Mouse (Mus musculus): ENCODE measurements around the gene Atp6v1a. TPM values are rescaled to one million over a fixed set of nuclear protein-coding genes. Genes with fewer than 3 reads are reported as not detected.
A peak's percentile ranks its signal among the peaks of the same experiment; 100 is the strongest.

Gene Atp6v1a
- 3.0 and 5.9 TPM in 2 replicates for polyA plus RNA-seq (2012; rRNA removed)

DNA sequence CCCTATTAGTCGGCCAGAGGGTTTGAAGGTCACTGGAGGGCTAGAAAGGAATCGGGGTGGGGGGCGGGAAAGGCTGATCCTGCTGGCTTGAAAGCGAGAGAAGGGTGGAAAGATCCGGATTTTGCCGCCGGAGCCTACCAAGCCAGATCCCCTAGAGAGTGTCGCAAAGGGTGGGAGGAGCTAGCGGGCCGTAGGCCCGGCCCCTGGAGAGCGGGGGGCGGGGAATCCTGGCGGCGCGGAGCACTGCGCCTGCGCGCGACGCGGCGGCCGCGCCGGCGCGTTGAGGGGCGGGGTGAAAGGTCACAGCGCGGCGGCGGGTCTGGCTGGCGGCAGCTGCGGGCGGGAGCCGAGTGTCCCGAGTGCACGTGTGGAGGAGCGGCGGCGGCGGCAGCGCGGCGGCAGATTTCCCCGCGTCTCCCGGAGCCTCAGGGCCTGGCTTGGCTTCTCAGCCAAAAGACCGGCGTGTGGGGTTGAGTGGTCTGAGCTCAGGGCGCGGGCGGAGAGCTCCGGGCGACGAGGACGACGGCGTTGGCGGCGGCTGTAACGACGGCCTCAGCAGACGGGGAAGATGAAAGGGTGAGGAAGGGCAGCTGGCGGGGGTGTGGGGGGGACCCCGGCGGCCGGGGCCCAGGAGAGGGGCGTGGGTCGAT, at the start of gene Atp6v1a, which contains the start of gene Naa50:
TSS of gene Atp6v1a (minus strand) at position 170 of the 650 bp plus-strand sequence.
TSS of gene Naa50 (plus strand) at position 295 of the 650 bp plus-strand sequence.
- no peaks in the 10 kb centered on the region for H3K27me3 ChIP-seq (ENCODE audit: control insufficient read depth, insufficient read depth, low read length)
- H3K4me1 ChIP-seq (ENCODE audit: control insufficient read depth, insufficient read depth, insufficient read length, low read length), result no peaks in the 10 kb centered on the region
- no peaks in the 10 kb centered on the region for H3K36me3 ChIP-seq (ENCODE audit: control insufficient read depth, insufficient read depth, low read length)
- under 1% methylated on average over 69 of the region's 71 CpGs for WGBS
- H3K4me3 ChIP-seq (ENCODE audit: low read depth, low read length), result peak within 1 kb of the TSS; percentile 96
- H3K27ac ChIP-seq (ENCODE audit: insufficient read depth, low read depth, low read length), result peak within 1 kb of the TSS; percentile 100
- TF ChIP-seq POLR2A (IDR thresholded peaks at IDR 0.05; ENCODE audit: low read depth, low read length) (peak; percentile 73; the same call in 1 of the 2 replicates), CTCF (IDR thresholded peaks at IDR 0.05; ENCODE audit: extremely low read depth, insufficient read length, insufficient replicate concordance, low read depth, low read length) (no peak)

DNA sequence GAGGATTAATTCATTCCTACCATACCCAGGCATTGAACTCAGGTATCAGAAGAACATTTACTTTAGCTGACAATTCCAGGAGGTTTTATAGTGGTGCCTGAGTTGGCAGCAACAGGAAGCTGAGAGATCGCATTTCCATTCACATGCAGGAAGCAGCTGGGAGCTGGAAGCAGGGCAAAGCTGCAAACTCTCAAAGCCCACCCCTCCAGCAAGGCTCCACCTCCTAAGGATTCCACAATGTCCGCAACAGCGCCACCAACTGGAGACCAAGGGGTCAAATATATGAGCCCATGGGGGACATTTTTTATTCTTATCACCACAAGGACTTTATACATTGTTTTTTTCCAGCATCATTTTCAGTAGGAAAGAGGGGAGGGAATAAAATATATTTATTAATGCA, 49.3 kb upstream of the Atp6v1a start:
- no peak overlapping the region for H3K4me3 ChIP-seq (ENCODE audit: low read depth, low read length)
- H3K27ac ChIP-seq (ENCODE audit: insufficient read depth, low read depth, low read length), result no peak overlapping the region
- TF ChIP-seq POLR2A (IDR thresholded peaks at IDR 0.05; ENCODE audit: low read depth, low read length), result no peak
- TF ChIP-seq CTCF (IDR thresholded peaks at IDR 0.05; ENCODE audit: extremely low read depth, insufficient read length, insufficient replicate concordance, low read depth, low read length), result peak; percentile 15; the same call in 1 of the 2 replicates
- H3K36me3 ChIP-seq (ENCODE audit: control insufficient read depth, insufficient read depth, low read length), result peaks cover 4% of the 10 kb centered on the region; the same call in 1 of the 2 replicates
- WGBS, result 89% methylated on average over 3 of the region's 3 CpGs
- no peaks in the 10 kb centered on the region for H3K4me1 ChIP-seq (ENCODE audit: control insufficient read depth, insufficient read depth, insufficient read length, low read length)
- no peaks in the 10 kb centered on the region for H3K27me3 ChIP-seq (ENCODE audit: control insufficient read depth, insufficient read depth, low read length)

DNA sequence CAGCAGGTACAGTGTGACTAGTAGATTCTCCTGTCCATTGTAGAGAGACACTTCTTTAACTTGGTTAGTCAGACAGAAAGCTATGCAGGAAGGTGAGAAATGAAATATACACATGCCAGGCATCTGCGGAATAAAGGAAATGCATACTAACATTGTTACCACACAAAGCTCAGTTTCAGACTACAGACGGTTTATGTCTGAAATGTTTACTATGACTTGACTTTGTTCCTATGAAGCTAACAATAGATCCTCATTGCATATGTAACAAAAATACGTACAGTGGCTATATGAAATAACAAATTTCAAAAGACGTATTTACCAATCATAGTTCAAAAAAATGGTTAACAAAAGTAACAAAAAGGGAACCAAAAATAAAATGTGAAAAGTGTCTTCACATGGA, 47.7 kb upstream of the Atp6v1a start:
- WGBS, result 91% methylated on average over 4 of the region's 4 CpGs
- TF ChIP-seq POLR2A (IDR thresholded peaks at IDR 0.05; ENCODE audit: low read depth, low read length), result no peak
- Histone ChIP-seq H3K4me3 (ENCODE audit: low read depth, low read length) (no peak overlapping the region), H3K4me1 (ENCODE audit: control insufficient read depth, insufficient read depth, insufficient read length, low read length) (peaks cover 3% of the 10 kb centered on the region; the same call in 1 of the 2 replicates), H3K36me3 (ENCODE audit: control insufficient read depth, insufficient read depth, low read length) (peaks cover 4% of the 10 kb centered on the region; the same call in 1 of the 2 replicates), H3K27me3 (ENCODE audit: control insufficient read depth, insufficient read depth, low read length) (no peaks in the 10 kb centered on the region), H3K27ac (ENCODE audit: insufficient read depth, low read depth, low read length) (no peak overlapping the region)

DNA sequence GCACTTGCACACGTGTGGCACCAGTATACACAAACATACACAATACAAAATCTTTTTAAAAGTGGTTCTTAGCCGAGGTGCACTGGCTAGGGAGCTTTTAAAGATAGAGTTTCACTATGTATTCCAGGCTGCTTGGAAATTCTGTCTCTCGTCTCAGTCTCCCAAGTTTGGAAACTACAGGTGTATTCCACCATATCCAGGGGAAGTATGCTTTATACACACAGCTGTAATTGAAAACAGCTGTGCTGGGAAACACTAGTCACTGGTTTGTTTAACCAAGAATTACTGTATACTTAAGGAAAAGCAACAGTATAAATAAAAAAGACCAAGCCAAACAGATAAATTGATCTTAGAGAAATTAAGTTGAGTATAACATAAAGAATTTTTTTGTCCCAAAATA, 45.3 kb upstream of the Atp6v1a start:
- 81% methylated on average over 3 of the region's 3 CpGs for WGBS
- H3K4me1 ChIP-seq (ENCODE audit: control insufficient read depth, insufficient read depth, insufficient read length, low read length), result peaks cover 3% of the 10 kb centered on the region; the same call in 1 of the 2 replicates
- TF ChIP-seq CTCF (IDR thresholded peaks at IDR 0.05; ENCODE audit: extremely low read depth, insufficient read length, insufficient replicate concordance, low read depth, low read length), result no peak
- no peak for TF ChIP-seq POLR2A (IDR thresholded peaks at IDR 0.05; ENCODE audit: low read depth, low read length)
- H3K4me3 ChIP-seq (ENCODE audit: low read depth, low read length), result no peak overlapping the region
- H3K27me3 ChIP-seq (ENCODE audit: control insufficient read depth, insufficient read depth, low read length), result no peaks in the 10 kb centered on the region
- H3K36me3 ChIP-seq (ENCODE audit: control insufficient read depth, insufficient read depth, low read length), result peaks cover 6% of the 10 kb centered on the region
- H3K27ac ChIP-seq (ENCODE audit: insufficient read depth, low read depth, low read length), result no peak overlapping the region

DNA sequence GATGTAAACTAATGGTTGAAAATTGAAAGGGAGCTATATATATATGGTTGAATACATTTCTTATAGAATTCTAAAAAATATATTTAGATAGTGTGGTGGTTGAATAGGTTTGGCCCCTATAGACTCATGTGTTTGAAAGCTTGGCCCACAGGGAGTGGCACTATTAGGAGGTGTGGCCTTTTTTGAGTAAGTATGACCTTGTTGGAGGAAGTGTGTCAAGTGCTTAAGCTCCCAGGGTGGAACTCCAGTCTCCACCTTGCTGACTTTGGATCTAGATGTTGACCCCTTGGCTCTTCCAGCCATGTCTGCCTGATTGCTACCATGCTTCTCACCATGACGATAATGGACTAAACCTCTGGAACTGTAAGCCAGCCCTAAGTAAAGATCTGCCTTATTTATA, 43.1 kb upstream of the Atp6v1a start:
- 64% methylated on average over 1 of the region's 1 CpGs for WGBS
- peaks cover 8% of the 10 kb centered on the region for H3K36me3 ChIP-seq (ENCODE audit: control insufficient read depth, insufficient read depth, low read length)
- H3K27ac ChIP-seq (ENCODE audit: insufficient read depth, low read depth, low read length), result no peak overlapping the region; the same call in 1 of the 2 replicates
- no peak overlapping the region for H3K4me3 ChIP-seq (ENCODE audit: low read depth, low read length)
- TF ChIP-seq CTCF (IDR thresholded peaks at IDR 0.05; ENCODE audit: extremely low read depth, insufficient read length, insufficient replicate concordance, low read depth, low read length), result no peak
- H3K27me3 ChIP-seq (ENCODE audit: control insufficient read depth, insufficient read depth, low read length), result no peaks in the 10 kb centered on the region
- peaks cover 3% of the 10 kb centered on the region; the same call in 1 of the 2 replicates for H3K4me1 ChIP-seq (ENCODE audit: control insufficient read depth, insufficient read depth, insufficient read length, low read length)

DNA sequence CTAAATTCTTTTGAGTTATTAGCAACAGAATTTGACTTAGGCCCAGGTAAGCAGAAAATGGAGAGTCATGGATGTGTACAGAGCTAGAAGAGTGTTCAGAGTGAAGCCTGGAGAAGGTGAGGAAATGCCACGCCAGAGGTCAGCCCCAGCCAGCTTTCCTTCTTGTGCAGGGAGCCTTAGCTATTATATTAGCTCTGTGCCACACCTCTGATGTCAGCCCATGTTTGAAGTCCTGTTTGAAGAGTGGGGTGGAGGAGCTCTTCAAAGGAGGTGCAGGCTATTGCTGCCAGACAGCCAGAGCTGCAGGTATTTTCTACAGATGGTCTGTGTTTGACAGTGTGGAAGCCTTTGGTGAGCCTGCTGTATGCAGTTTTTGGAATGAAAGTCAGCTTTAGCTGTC, 39.0 kb upstream of the Atp6v1a start:
- H3K27ac ChIP-seq (ENCODE audit: insufficient read depth, low read depth, low read length), result no peak overlapping the region
- H3K4me1 ChIP-seq (ENCODE audit: control insufficient read depth, insufficient read depth, insufficient read length, low read length), result peaks cover 9% of the 10 kb centered on the region; the same call in 1 of the 2 replicates
- peaks cover 5% of the 10 kb centered on the region for H3K36me3 ChIP-seq (ENCODE audit: control insufficient read depth, insufficient read depth, low read length)
- 13% methylated on average over 1 of the region's 1 CpGs for WGBS
- no peaks in the 10 kb centered on the region for H3K27me3 ChIP-seq (ENCODE audit: control insufficient read depth, insufficient read depth, low read length)
- TF ChIP-seq POLR2A (IDR thresholded peaks at IDR 0.05; ENCODE audit: low read depth, low read length) (no peak), CTCF (IDR thresholded peaks at IDR 0.05; ENCODE audit: extremely low read depth, insufficient read length, insufficient replicate concordance, low read depth, low read length) (no peak)
- no peak overlapping the region for H3K4me3 ChIP-seq (ENCODE audit: low read depth, low read length)

DNA sequence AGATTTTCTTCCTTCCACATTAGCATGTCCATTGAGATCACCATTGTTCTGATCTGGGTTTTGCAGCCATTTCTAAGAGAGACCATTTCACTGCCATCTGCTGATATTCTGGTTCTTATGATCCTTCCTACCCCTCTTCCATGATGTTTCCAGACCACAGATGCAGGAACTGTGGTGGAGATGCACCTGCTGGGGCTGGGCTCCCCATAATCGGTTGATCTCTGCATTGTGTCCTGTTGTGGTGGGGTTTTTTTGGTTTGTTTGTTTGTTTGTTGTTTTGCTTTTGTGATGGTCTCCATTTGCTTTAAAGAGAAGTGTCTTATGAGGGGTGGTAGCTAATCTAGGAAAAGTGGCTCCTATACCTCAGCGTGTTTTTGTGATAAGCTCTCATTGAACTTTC, 37.0 kb upstream of the Atp6v1a start:
- Histone ChIP-seq H3K27me3 (ENCODE audit: control insufficient read depth, insufficient read depth, low read length) (no peaks in the 10 kb centered on the region), H3K4me3 (ENCODE audit: low read depth, low read length) (no peak overlapping the region), H3K36me3 (ENCODE audit: control insufficient read depth, insufficient read depth, low read length) (peaks cover 5% of the 10 kb centered on the region), H3K27ac (ENCODE audit: insufficient read depth, low read depth, low read length) (no peak overlapping the region), H3K4me1 (ENCODE audit: control insufficient read depth, insufficient read depth, insufficient read length, low read length) (peaks cover 6% of the 10 kb centered on the region; the same call in 1 of the 2 replicates)
- TF ChIP-seq CTCF (IDR thresholded peaks at IDR 0.05; ENCODE audit: extremely low read depth, insufficient read length, insufficient replicate concordance, low read depth, low read length), result no peak
- TF ChIP-seq POLR2A (IDR thresholded peaks at IDR 0.05; ENCODE audit: low read depth, low read length), result no peak
- 85% methylated on average over 2 of the region's 2 CpGs for WGBS
